Mouse (Mus musculus): ENCODE results near the gene BC004004. TPM values are rescaled to one million over a fixed set of nuclear protein-coding genes. Genes with fewer than 3 reads are reported as not detected.
"Not testable (repeated sequence)": the region's sequence is repeated elsewhere in the genome, so short reads cannot be mapped to it uniquely, and the experiment has no call there.

Gene BC004004
- total RNA-seq, 4 experiments from 2014 or later, result 98.1 to 131 (median 114) TPM

GRCm38 (mm10) chr17:29346496-29347125 lies 78.0 kb downstream of the BC004004 start:
- peak in 1 of 2 experiments; percentile 67 for DNase-seq (ENCODE audit: low spot score in 2 of 2)

DNA sequence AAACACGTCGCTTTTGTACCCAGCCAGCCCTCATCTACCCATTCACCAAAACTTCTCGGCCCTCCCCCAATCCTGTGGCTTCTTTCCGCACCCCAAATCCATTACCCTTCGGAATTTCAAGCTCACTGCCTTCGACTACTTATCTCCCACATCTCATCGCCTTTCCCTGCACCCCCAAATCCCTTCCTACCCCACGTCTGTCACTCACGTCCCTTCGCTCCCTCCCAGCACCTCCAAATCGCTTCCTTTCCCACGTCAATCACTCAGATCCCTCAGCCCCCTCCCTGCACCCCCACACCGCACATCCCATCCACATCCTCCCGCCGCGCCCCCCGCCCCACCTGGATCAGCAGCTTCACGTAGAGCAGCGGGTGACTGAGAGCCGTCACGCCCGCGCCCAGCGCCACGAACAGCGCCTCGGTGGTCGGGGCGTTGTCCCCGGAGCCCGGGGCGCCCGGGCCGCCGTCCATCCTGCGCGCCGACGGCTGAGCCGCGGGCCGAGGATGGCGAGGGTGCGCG lies 78.6 kb downstream of the BC004004 start:
- DNase-seq (ENCODE audit: low spot score in 2 of 2), result no peak

DNA sequence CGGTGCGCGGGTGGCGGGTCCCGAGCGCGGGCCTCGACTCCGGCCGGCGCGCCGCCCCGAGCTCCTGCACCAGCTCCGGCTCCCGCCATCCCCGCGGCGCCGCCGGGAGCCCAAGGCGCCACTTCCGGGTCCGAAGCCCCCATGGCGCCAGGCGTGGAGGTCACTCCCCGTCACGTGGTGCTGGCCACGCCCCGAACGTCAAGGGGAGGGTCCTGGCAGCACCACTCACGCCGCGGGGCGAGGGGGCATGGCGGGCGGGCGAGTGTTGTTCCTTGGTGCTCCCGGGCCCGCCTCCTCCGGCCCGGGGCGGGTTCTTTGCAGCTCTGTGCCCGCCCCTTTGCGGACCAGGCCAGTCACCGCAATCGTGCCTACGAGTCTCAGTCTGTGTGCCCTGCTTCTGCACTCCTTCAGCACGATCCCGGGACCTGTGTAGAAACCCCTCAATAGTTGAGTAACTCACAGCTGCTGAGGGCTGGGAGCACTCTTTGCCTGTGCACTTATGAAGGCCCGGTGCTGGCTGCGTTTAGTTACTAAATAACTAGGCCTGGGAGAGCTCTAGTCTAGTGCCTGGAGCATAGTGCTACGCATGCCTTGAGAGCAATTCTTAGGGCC lies 79.2 kb downstream of the BC004004 start, which contains the start of gene Mtch1:
TSS of gene Mtch1 (minus strand) at position 290 of the 612 bp plus-strand sequence.
- DNase-seq (ENCODE audit: low spot score in 2 of 2), result peak; percentile 91 to 97

DNA sequence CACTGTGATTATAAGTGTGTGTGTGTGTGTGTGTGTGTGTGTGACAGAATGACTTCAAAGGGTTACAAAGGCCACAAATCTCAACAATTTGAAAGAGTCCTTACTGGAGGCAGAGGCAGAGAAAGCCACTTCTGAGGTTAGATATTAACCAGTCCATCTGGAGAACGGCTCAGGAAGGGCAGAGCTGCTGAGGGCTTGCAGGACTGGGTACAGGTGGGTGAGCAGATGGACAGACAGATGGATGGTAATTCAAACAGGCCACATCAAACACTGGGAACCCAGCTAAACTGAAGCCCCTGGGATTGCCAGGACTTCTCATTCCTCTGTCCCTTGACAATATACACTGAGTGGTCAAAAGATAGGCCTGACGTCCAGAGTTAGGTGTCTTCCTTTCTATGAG lies 80.4 kb downstream of the BC004004 start:
- no peak for DNase-seq (ENCODE audit: low spot score in 2 of 2)

- not testable (repeated sequence) for DNase-seq (ENCODE audit: low spot score in 2 of 2)
Observed at GRCm38 (mm10) chr17:29351056-29351455, 82.5 kb downstream of the BC004004 start.

DNA sequence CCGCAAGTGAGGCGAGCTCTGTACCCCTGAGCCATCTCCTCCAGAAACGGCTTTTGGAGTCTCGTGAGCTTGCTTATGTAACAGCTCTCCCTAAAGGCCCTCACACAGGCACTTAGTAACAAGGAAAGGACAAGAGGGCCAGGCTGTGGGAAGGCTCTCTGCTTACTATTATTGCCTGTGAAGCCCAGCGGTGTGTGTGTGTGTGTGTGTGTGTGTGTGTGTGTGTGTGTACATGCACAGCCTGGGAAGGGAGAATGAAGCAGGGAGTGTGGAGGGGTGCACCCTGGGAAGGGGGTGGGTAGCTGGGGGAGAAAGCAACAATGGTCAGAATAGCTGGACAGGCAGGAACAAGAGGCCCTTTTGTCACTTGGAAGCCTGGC lies 86.9 kb downstream of the BC004004 start:
- DNase-seq (ENCODE audit: low spot score in 2 of 2), result peak in 1 of 2 experiments; percentile 53

DNA sequence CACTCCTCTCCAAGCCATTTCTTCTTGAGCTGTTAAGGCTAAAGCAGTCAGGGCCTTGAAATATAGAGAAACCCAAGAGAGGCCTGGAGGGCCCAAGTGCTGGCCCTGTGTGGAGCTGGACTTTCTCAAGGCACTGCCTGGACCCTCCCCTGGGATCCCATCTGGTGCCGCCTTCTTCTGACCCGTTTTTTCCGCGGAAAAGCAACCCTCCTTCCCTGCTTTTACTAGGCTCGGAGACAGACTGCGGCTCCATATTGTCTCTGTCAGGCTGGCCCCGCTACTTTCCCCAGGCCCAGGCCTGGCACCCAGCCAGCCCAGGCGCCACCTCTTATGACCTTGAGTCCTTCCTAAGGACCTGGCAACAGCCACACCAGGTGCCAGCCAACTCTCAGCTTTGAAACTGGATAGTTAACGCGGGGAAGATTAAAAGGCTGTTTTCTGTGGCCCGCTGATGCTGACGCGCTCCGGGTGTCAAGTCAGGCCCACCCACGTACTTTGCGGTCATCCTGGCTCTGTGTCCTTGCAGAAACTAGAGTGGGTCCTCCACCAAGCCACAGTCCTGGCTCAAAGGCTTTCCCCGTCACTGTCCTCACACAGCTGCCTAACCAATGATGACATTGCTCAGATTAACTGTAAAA lies 87.4 kb downstream of the BC004004 start:
- DNase-seq (ENCODE audit: low spot score in 2 of 2), result no peak

GRCm38 (mm10) chr17:29356479-29356856 lies 87.9 kb downstream of the BC004004 start:
- peak in 1 of 2 experiments; percentile 58 for DNase-seq (ENCODE audit: low spot score in 2 of 2)

DNA sequence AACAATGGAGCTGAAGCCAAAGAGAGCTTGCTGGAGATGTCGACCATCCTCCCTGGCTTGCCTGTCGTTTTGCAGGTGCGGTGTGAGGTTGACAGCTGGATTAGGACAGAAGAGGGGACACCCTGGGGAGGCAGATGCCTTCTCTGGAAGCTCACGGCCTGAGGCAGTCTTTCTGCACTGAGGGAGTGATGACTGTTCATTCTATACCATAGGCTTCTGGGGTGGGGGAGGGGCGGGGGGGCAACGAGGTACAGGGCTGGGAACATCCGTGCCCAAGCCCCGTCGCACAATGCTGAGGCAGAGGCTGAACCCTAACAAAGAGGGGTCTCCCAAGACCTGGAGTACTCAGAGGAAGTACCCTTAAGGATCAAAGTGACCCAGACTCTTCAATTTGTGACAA lies 88.3 kb downstream of the BC004004 start:
- no peak for DNase-seq (ENCODE audit: low spot score in 2 of 2)

DNA sequence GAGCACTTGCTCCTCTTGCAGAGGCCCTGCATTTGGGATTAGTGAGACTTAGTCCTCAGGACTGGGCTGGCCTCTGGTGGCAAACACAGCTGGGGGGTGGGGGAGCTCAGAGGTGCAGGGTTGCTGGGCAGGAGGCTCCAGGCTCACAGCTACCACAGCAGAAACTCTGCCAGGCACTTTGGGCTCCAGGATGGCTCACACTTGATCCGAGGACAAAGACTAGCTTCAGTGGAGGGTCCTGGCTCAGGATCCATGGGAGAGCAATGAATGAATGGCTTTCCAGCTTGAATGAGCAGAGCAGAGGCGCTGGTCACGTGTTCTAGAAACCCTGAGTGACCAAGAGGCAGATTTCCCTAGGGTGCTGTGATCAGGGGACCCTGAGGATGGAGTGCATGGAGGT lies 90.3 kb downstream of the BC004004 start:
- DNase-seq (ENCODE audit: low spot score in 2 of 2), result no peak

- no peak for DNase-seq (ENCODE audit: low spot score in 2 of 2)
Observed at GRCm38 (mm10) chr17:29360761-29361221, 92.2 kb downstream of the BC004004 start, which contains the start of gene Fgd2. Fgd2 (plus strand) TSS chr17:29360914.

DNA sequence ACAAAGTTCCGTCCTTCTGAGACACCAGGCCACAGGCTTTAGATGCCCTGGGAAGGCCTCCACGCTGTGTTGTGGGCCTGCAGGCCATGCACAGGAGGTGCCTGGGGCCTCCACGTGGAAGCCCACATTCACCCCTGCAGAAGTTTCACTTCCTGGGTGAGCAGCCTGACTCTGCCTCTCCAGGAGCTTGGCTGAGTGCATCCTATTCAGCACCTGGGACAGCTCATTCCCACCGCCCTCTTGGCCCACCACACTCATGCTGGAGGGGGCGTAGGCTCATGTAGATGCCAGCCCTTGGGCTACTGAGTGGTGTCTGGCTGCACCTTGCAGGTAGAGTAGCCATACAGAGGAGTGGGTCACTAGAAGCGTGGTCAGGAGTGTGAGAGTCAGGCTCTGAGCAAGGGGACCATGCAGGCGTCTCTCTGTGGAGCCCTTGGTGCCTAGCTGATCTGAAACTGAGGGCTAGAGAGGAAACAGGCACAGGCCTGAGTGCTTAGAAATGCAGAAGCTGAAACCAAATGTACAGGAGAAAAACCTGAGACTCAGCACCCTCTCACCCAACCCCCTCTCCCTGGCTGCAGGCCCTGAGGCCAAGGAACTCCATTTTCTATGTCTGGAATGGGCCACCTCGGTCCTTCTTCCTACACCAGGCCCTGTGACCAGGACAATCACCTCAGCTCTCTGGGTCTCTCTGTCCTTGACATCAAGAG lies 93.5 kb downstream of the BC004004 start:
- DNase-seq (ENCODE audit: low spot score in 2 of 2), result no peak

GRCm38 (mm10) chr17:29363109-29363508 lies 94.5 kb downstream of the BC004004 start:
- no peak for DNase-seq (ENCODE audit: low spot score in 2 of 2)

Other genes starting within 250 kb of the BC004004 start
- 100 to 1,000 TPM; 101 to 142 (median 115) TPM for gene Srsf3, start 236.2 kb upstream of the BC004004 start, total RNA-seq (2022)
- 10 to 100 TPM; 18.9 to 27.0 (median 19.5) TPM for gene Cdkn1a, start 177.8 kb upstream of the BC004004 start, total RNA-seq (2022)
- under 1 TPM in 1 of 4 experiments, not detected in 3; 0.14 TPM for gene Rab44, start 154.6 kb upstream of the BC004004 start, total RNA-seq (2022)
- 100 to 1,000 TPM; 167 to 193 (median 174) TPM for gene Cpne5, start 30.6 kb upstream of the BC004004 start, total RNA-seq (2022)
- gene Ppil1, start 4.6 kb upstream of the BC004004 start, total RNA-seq (2022), result 10 to 100 TPM; 17.0 to 19.9 (median 19.5) TPM
- 1 to 10 TPM; 1.2 to 1.6 (median 1.4) TPM for gene Pi16, start 48.9 kb downstream of the BC004004 start, total RNA-seq (2022)
- gene Mtch1, start 79.1 kb downstream of the BC004004 start, total RNA-seq (2022), result 100 to 1,000 TPM; 565 to 601 (median 593) TPM
- gene Fgd2, start 92.1 kb downstream of the BC004004 start, total RNA-seq (2022), result 1 to 10 TPM; 7.5 to 7.9 (median 7.6) TPM
- 1 to 10 TPM; 4.3 to 6.0 (median 5.1) TPM for gene Pim1, start 222.0 kb downstream of the BC004004 start, total RNA-seq (2022)